In the genomic region with DNA sequence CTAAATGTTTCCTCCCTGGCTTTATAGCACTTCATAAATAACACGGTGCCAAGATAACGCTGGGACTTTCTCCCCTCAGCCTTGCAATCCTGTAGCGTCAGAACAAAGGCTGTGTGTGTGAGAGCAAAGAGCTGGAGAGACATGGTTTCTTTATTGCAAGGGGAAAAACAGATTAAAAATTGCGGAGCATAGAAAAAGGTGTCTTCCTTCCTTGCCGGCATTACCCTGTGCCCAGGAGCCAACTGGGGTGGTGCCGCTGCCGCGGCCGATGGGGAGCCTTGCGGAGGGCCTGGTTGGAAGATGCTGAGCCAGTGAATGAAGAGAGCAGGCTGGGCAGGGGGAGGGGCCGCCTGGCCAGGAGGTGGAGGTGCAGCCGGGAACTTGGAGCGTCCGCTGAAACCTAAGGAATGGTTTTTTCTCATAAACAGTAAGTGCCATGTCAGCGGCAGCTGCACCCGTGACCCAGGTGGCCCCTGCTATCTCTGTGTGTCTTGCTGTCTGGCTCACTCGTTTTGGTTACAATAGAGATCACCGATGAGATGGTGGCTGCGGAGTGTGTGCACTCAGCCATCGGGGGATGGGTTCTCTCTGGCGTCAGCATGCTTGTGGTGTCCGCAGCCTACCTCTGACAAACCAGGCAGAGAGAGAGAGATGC, we compare ENCODE assay signal across 8 mouse cellular contexts.
DNase-seq lines count a peak whose midpoint lies in the region; ATAC-seq and TF ChIP-seq lines count a peak whose summit lies in the region.

No protein-coding gene starts in this region.

- H3K9me3 ChIP-seq in embryonic facial prominence, embryonic 12.5 days: no peaks in the 10 kb centered on the region
- H3K9me3 ChIP-seq in intestine, embryonic 14.5 days (ENCODE audit: control insufficient read depth, low read length): no peaks in the 10 kb centered on the region
- H3K9me3 ChIP-seq in limb, embryonic 15.5 days: no peaks in the 10 kb centered on the region

- peaks cover 35% of the 10 kb centered on the region for H3K4me1 ChIP-seq in embryonic facial prominence, embryonic 12.5 days
- peaks cover 5% of the 10 kb centered on the region; the same call in 1 of the 2 replicates for H3K4me1 ChIP-seq in intestine, embryonic 14.5 days (replicated peaks; ENCODE audit: control insufficient read depth, insufficient read depth, low read length)
- H3K4me1 ChIP-seq in limb, embryonic 15.5 days: peaks cover 16% of the 10 kb centered on the region

- peak overlapping the region; percentile 21; the same call in 1 of the 2 replicates for H3K9ac ChIP-seq in embryonic facial prominence, embryonic 12.5 days
- H3K9ac ChIP-seq in intestine, embryonic 14.5 days (ENCODE audit: low read length): peak overlapping the region; percentile 22; the same call in 1 of the 2 replicates
- H3K9ac ChIP-seq in limb, embryonic 15.5 days: no peak overlapping the region

- intact Hi-C loops in gastrocnemius, adult 2 months (cut with DNase I): no loop called here

- H3K4me3 ChIP-seq in gastrocnemius, adult 2 months: peak overlapping the region; percentile 67
- H3K4me3 ChIP-seq in embryonic facial prominence, embryonic 12.5 days: peak overlapping the region; percentile 26
- peak overlapping the region; percentile 32 for H3K4me3 ChIP-seq in intestine, embryonic 14.5 days (ENCODE audit: low read depth, low read length)
- peak overlapping the region; percentile 33 for H3K4me3 ChIP-seq in limb, embryonic 15.5 days

- peak; percentile 73 for DNase-seq in gastrocnemius, adult 2 months
- no peak for DNase-seq in gastrocnemius, adult 18-20 months (ENCODE audit: low spot score)
- DNase-seq in R1 (ENCODE audit: low read depth, low spot score): peak; percentile 46
- peak; percentile 83 for DNase-seq in intestine, embryonic 14.5 days (ENCODE audit: low spot score)
- peak; percentile 89 to 90 for DNase-seq in right cerebral cortex, postnatal 10 days (ENCODE audit: low spot score in 2 of 2)
- DNase-seq in spleen, postnatal 14 days (ENCODE audit: low spot score in 2 of 2): no peak

- peak; percentile 68; the same call in 1 of the 2 replicates for ATAC-seq in embryonic facial prominence, embryonic 12.5 days (ENCODE audit: insufficient number of reproducible peaks, insufficient read depth, low FRiP score, low TSS enrichment)
- peak; percentile 85 for ATAC-seq in intestine, embryonic 14.5 days (replicated peaks; ENCODE audit: low FRiP score, low TSS enrichment, low read depth)
- no peak for ATAC-seq in limb, embryonic 15.5 days (ENCODE audit: insufficient number of reproducible peaks, low FRiP score, low TSS enrichment, low read depth)

- H3K36me3 ChIP-seq in embryonic facial prominence, embryonic 12.5 days: peaks cover 27% of the 10 kb centered on the region
- peaks cover 15% of the 10 kb centered on the region; the same call in 1 of the 2 replicates for H3K36me3 ChIP-seq in intestine, embryonic 14.5 days (ENCODE audit: control insufficient read depth, insufficient read depth, low read length)
- peaks cover 16% of the 10 kb centered on the region for H3K36me3 ChIP-seq in limb, embryonic 15.5 days

- WGBS in embryonic facial prominence, embryonic 12.5 days: 4% methylated on average over 22 of the region's 22 CpGs
- 5% methylated on average over 22 of the region's 22 CpGs for WGBS in intestine, embryonic 14.5 days
- 11% methylated on average over 22 of the region's 22 CpGs for WGBS in limb, embryonic 15.5 days

- peak overlapping the region; percentile 50 for H3K4me2 ChIP-seq in embryonic facial prominence, embryonic 12.5 days (replicated peaks)
- H3K4me2 ChIP-seq in intestine, embryonic 14.5 days (ENCODE audit: low read length): peak overlapping the region; percentile 55
- H3K4me2 ChIP-seq in limb, embryonic 15.5 days: peak overlapping the region; percentile 54

- TF ChIP-seq CTCF in gastrocnemius, adult 2 months (IDR thresholded peaks at IDR 0.05): no peak

- peak overlapping the region; percentile 78 for H3K27ac ChIP-seq in gastrocnemius, adult 2 months
- no peak overlapping the region for H3K27ac ChIP-seq in embryonic facial prominence, embryonic 12.5 days
- H3K27ac ChIP-seq in intestine, embryonic 14.5 days (ENCODE audit: low read depth): peak overlapping the region; percentile 27; the same call in 1 of the 2 replicates
- no peak overlapping the region for H3K27ac ChIP-seq in limb, embryonic 15.5 days

- no peaks in the 10 kb centered on the region for H3K27me3 ChIP-seq in embryonic facial prominence, embryonic 12.5 days
- no peaks in the 10 kb centered on the region for H3K27me3 ChIP-seq in intestine, embryonic 14.5 days (replicated peaks; ENCODE audit: control insufficient read depth, insufficient read depth, low read length)
- no peaks in the 10 kb centered on the region for H3K27me3 ChIP-seq in limb, embryonic 15.5 days

Comparison
In these comparisons a context has a peak if more than half of its experiments do, and no peak if none do; other contexts are left out.
1. DNase-seq: peak in gastrocnemius, adult 2 months (single experiment), R1 (single experiment), intestine, embryonic 14.5 days (single experiment) and right cerebral cortex, postnatal 10 days (2 of 2); none in gastrocnemius, adult 18-20 months (single experiment) and spleen, postnatal 14 days (0 of 2).
2. H3K27ac ChIP-seq: peak in gastrocnemius, adult 2 months (single experiment) and intestine, embryonic 14.5 days (single experiment); none in embryonic facial prominence, embryonic 12.5 days (single experiment) and limb, embryonic 15.5 days (single experiment).
3. Peak in every context shown above with its lines, with median percentiles within 50 percentile points of each other: H3K4me3 ChIP-seq and H3K4me2 ChIP-seq.